Mouse (Mus musculus) urinary bladder, postnatal 0 days (tissue): ENCODE data around the gene Ing5. TPM values are rescaled to one million over a fixed set of nuclear protein-coding genes. Genes with fewer than 3 reads are reported as not detected.

Experiments used
- polyA plus RNA-seq: library from polyadenylated mRNA; unstranded; fragments of >200 nt; fragmentation: Nextera tagmentation; extraction: Ambion mirVana; gene quantifications from 2 replicates; pipeline ENCODE4 v1.2.1, GENCODE M21; 2015

Gene Ing5
- polyA plus RNA-seq, result 7.5 and 8.4 TPM in 2 replicates

DNA sequence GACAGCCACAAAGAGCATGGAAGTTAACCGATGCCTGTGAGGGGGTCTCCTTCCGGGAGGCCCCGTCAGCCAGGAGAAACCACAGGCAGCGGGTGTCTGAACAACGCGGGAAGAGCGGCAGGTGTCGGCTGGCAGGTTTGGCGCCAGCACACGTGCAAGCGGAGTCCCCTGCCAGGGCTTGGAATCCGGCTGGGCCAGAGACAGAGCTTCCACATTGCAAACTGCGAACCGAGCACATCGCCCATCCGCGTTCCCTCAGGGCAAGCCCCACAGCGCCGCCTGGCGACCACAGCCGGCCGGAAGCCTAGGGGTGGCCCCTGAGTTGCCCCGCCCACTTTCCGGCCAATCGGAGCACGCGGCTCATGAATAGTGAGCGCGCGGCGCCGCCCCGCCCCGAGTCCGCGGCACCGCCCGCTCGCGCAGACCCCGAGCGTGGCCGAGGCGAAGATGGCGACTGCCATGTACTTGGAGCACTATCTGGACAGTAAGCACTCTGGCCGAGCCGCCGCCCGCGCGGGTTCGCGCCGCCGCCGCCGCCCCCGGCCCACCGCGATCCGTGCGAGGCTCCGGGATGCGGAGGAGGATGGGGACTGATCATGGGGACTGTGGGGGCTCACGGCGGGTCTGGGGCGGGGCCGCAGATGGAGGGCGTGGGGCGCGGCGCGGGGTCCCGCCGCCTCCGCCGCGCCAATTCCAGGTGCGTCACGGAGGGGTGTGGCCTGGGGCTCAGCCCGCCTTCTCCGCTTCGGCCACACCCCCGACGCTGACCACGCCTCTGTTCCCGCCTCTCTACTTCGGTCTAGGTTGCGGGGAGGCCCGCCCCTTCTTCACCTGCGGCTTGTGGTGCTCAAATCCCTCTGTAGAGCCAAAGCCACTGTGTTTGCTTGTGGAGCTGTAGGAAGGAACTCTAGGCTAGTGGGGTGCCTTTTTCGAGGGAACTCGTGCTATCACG lies at the start of gene Ing5:
TSS of gene Ing5 (plus strand) at position 410 of the 952 bp plus-strand sequence.

DNA sequence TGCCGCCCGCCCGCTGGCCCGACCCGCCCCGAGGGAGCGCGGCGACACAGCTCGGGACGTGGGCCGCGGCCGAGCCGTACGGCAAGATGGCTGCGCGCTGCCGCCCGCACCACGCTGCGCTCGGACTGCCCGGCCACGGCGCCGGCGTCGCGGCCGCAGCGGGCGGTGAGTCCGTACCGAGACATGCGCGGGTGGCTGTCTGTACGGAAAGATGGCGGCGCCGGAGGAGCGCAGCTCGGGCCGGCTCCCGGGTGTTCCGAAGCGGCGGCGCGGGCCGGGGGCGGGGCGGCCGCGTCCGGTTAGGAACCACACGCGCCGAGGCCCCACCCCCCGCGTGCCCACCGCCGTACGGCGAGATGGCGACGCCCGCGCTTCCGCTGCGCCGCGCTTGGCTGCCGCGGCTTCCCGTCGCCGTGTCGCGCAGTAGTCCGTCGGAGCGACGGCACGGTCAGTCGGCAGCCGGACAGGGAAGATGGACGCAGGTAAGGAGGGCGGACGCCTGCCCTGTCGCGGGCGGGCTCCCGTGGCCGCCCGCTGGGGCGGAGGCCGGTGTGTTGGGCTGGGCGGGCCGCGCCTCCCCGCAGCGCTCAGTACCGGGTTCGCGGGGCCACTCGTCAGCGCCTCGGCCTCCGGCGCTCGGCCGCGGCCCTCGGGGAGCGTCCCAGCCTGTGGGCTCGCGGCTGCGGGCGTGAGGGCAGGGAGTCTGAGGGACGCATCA lies 49.0 kb upstream of the Ing5 start, which contains the start of gene Thap4:
TSS of gene Thap4 (minus strand) at position 292 of the 718 bp plus-strand sequence.

DNA sequence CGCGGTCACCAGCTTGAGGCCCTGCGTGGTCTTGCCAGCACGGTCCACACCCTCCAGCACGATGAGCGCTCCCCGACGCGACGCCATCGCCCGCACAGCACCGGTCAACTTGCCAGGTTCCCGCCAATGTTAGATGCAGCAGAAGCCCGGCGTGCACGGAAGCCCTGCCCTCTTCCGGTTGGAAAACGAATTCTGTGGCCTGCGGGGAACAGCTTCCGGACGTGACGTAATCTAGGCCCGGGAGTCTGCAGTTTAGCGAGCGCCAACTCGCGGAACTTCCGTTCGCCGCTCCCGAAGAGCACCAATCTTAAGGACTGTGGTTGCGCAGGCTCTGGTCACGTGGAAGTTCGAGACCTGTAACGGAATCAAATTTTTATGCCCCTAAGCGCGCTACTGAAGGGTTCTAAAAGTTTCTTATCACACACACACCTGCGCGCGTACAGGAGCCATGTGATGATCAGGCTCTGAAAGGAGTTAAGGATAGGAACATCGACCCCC lies 2.0 kb upstream of the Ing5 start, which contains the start of gene Dtymk:
TSS of gene Dtymk (minus strand) at position 194 of the 498 bp plus-strand sequence.

DNA sequence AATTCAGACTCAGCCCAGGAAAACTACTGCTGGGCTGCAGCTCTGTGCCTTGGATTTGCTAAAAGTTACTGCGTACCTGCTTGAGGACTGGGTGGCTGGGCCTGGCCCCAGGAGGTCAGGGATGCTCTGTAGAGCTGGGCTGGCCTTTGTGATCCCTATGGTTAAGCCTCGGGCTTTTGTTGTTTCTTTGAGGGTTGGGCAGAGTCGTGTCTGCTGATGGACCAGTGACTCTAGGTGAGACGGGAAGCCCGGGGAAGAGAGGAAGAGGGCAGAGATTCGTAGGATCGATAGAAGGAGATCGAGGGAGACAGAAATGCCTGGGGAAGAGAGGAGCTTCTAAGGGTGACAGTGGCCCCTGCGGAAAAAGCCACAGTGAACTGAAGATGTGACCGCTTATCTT lies 20.8 kb downstream of the Ing5 start, which contains the start of gene D2hgdh:
TSS of gene D2hgdh (plus strand) at position 301 of the 400 bp plus-strand sequence.

DNA sequence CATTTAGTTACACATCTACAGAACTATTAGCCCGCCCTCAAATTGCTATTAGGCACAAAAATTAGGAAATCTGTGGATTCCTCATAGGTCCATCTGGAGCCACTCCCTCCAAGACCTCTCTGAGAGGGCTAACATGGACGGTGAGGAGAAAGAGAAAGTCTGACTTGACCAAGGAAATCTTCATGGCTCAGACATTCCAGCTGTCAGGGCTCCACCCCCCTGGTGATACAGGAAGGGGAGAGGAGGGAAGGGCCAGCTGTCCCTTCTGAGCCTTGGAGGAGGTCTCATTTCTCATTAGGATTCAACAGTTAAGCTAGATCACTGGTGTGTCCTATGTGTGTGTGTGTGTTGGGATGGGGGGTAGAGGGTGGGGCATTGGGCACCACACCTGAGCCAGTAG lies 57.3 kb downstream of the Ing5 start, which contains the start of gene Gal3st2:
TSS of gene Gal3st2 (plus strand) at position 259 of the 400 bp plus-strand sequence.

Other genes with a start within 250 kb of the Ing5 start
- gene Stk25, start 145.3 kb upstream of the Ing5 start, polyA plus RNA-seq, result 107 and 120 TPM in 2 replicates
- gene Bok, start 118.3 kb upstream of the Ing5 start, polyA plus RNA-seq, result 212 and 254 TPM in 2 replicates
- gene Atg4b, start 52.5 kb upstream of the Ing5 start, polyA plus RNA-seq, result 54.1 and 57.4 TPM in 2 replicates
- 32.5 and 34.3 TPM in 2 replicates for gene Thap4, start 49.1 kb upstream of the Ing5 start, polyA plus RNA-seq
- 103 and 110 TPM in 2 replicates for gene Dtymk, start 2.0 kb upstream of the Ing5 start, polyA plus RNA-seq
- gene D2hgdh, start 20.9 kb downstream of the Ing5 start, polyA plus RNA-seq, result 5.9 and 6.5 TPM in 2 replicates
- gene Gal3st2, start 57.3 kb downstream of the Ing5 start, polyA plus RNA-seq, result 0.22 and 0.54 TPM in 2 replicates
- 0.06 and 0.11 TPM in 2 replicates for gene Gal3st2b, start 114.3 kb downstream of the Ing5 start, polyA plus RNA-seq
- gene Gal3st2c, start 186.5 kb downstream of the Ing5 start, polyA plus RNA-seq, result not detected in 2 replicates
- not detected in 2 replicates for gene Neu4, start 216.5 kb downstream of the Ing5 start, polyA plus RNA-seq
- gene Pdcd1, start 248.6 kb downstream of the Ing5 start, polyA plus RNA-seq, result not detected in 2 replicates